Mouse (Mus musculus): Measurements from ENCODE around the gene Olfr1233.

The Olfr1233 gene

DNA sequence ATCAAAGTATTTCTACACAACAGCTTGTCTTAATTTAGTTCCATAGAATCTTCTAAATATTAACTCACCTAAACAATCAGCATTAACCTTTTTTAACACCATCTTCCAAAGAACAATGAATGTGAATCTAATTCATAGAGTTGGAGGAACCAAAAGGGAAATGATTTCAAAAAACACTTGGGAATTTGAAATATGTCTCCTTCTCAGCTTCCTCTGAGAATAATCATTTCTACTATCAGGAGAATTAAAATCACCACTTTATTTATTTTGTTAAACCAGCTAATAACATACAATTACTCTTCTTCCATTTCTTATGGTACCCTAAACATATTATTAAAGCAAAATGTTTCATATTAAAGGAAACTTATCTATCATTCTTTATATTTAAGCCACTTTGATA, at the start of gene Olfr1233:
TSS of gene Olfr1233 (minus strand) at position 101 of the 400 bp plus-strand sequence.
- no peak for DNase-seq

DNA sequence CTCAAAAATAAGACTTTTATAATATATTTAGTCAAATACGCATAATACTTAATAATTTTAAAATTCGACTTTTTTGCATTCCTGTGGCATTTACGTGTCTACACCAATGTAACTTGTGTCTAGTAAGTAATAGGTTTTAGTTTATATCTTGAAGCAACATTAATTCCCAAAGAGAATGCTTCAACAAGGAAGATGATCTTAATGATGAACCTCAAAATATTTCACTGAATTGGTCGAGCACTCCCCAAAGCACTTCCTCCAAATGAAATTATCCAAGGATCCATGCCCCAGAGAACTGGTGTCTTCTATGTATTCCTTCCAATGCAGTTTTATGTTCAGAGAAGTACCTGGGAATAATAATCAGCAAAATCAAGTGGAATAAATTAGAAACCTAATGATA, 22.6 kb upstream of the Olfr1233 start, which contains the start of gene Olfr1234:
TSS of gene Olfr1234 (minus strand) at position 101 of the 400 bp plus-strand sequence.
- DNase-seq = no peak

DNA sequence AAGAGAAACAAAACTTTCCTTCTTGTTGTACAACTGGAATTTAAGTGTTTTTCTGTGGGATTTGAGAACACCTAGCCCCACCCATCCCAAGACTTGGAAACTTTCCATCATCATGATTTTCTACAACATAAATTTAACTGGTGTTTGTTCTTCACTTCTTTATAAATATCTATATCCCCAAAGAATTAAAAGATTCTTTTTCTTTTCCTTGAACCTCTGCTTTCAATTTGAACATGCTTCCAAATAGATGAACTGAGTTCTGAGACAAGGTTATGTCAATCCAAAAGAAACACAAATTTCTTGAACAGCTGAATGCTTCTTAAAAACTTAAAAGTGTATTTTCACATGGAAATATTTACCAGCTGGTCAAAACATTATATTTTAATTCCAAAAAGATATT, 12.6 kb downstream of the Olfr1233 start, which contains the start of gene Olfr1232:
TSS of gene Olfr1232 (minus strand) at position 101 of the 400 bp plus-strand sequence.
- DNase-seq = no peak

DNA sequence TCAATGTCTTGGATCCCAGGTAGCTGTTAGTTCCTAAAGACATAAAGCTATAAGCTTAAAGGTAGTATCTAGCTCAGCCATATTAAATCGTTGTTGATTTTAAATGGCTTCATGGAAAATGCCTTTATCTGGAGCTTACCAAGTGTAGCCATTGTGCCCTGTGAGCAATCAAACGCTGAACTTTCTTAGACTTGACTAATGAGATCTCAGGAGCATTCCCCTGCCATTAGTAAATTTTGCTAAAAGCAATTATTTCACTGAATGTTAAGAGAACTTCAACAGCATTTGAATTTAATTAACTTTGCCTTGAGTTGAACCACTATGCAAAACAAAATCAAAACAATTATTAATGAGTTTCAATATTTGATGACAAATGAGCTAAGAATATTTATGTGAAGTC, 35.2 kb downstream of the Olfr1233 start, which contains the start of gene Olfr1231:
TSS of gene Olfr1231 (minus strand) at position 101 of the 400 bp plus-strand sequence.
- no peak for DNase-seq

DNA sequence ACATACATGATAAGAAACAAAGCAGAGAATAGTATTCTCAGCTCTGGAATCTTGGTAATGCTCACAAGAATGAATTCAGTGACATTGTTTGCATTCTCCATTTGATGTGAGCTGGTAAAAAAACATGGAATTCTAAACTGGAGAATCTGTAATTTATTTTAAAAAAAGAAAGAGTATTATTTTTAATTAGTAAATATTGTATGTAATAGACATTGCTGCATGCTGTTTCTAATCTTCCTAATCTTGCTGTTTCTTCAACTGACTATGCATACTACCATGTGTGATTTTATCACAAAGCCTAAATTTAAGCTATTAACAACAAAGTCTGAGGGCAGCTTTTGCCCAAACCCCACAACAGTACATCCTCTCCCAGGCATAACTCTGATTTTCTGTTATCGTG, 45.0 kb downstream of the Olfr1233 start, which contains the start of gene Olfr1230:
TSS of gene Olfr1230 (minus strand) at position 101 of the 400 bp plus-strand sequence.
- DNase-seq = no peak

- DNase-seq = no peak
Measured at GRCm38 (mm10) chr2:89287914-89288313, 54.3 kb downstream of the Olfr1233 start, which contains the start of gene Olfr1229. TSS of gene Olfr1229 (minus strand) at chr2:89288014.

All from kidney, adult 18-20 months (tissue).